ENCODE assay signal across 19 mouse cellular contexts in genomic region chr2:77247200-77247830, GRCm38 (mm10). TPM values are rescaled to one million over a fixed set of nuclear protein-coding genes. Genes with fewer than 3 reads are reported as not detected.
A peak's percentile ranks its signal among the peaks of the same experiment; 100 is the strongest.
DNase-seq lines count a peak whose midpoint lies in the region; ATAC-seq and TF ChIP-seq lines count a peak whose summit lies in the region.
"Had no signal": no experiment of that assay in that cellular context is flagged by ENCODE, and none has a peak within 500 bp of the region (broad histone marks: within the 10 kb centered on the region; RNA-seq: fewer than 3 reads in every experiment).

No protein-coding gene starts in this region.

- DNase-seq in gastrocnemius, adult 2 months, result peak; percentile 32
- no peak for DNase-seq in gastrocnemius, adult 8-10 months (ENCODE audit: low spot score in 2 of 2)
- no peak for DNase-seq in heart, adult 9 months (ENCODE audit: low spot score in 2 of 2)
- DNase-seq in kidney, adult 11 months, result no peak
- DNase-seq in skeletal muscle tissue, adult 2 months (ENCODE audit: low read depth, low spot score), result peak; percentile 77
- DNase-seq: adrenal gland, postnatal 25 days; cerebellum, adult 8-10 months; cerebellum, postnatal 36 days; embryo, embryonic 11 days; forebrain, postnatal 0 days; kidney, adult 18-20 months; layer of hippocampus, adult 9-11 months; lung, postnatal 36 days had no signal

- intact Hi-C loops in gastrocnemius, adult 2 months (cut with DNase I), result loop anchor here (10.0 kb wide), 1 partner anchor 457 kb away; no protein-coding TSS in a partner anchor

- ATAC-seq in heart, embryonic 16.5 days (replicated peaks; ENCODE audit: extremely low read depth, insufficient read depth, low FRiP score), result 0 out of 2 replicates have a peak, but pooled peaks have one; percentile 24
- ATAC-seq in kidney, embryonic 16.5 days (ENCODE audit: low FRiP score, low TSS enrichment), result no peak
- ATAC-seq: forebrain, postnatal 0 days had no signal

- no peaks in the 10 kb centered on the region for H3K9me3 ChIP-seq in heart, embryonic 16.5 days (replicated peaks; ENCODE audit: control insufficient read depth, low read length)
- no peaks in the 10 kb centered on the region for H3K9me3 ChIP-seq in kidney, embryonic 16.5 days (ENCODE audit: low read length)
- H3K9me3 ChIP-seq: limb, embryonic 15.5 days; lung, embryonic 15.5 days; megakaryocyte, embryonic 14.5 days had no signal

- H3K4me1 ChIP-seq in heart, embryonic 16.5 days (ENCODE audit: control insufficient read depth, insufficient read depth, low read length), result peaks cover 30% of the 10 kb centered on the region
- H3K4me1 ChIP-seq in kidney, embryonic 16.5 days (ENCODE audit: insufficient read depth, low read length), result peaks cover 45% of the 10 kb centered on the region
- H3K4me1 ChIP-seq: lung, embryonic 15.5 days; megakaryocyte, embryonic 14.5 days had no signal

- peak overlapping the region; percentile 93 for H3K27ac ChIP-seq in gastrocnemius, adult 2 months
- no peak overlapping the region for H3K27ac ChIP-seq in heart, embryonic 16.5 days (ENCODE audit: low read length)
- peak overlapping the region; percentile 75; the same call in 1 of the 2 replicates for H3K27ac ChIP-seq in kidney, embryonic 16.5 days (ENCODE audit: low read length)
- H3K27ac ChIP-seq: limb, embryonic 15.5 days; liver, embryonic 14.5 days; lung, embryonic 15.5 days had no signal

- no peaks in the 10 kb centered on the region for H3K27me3 ChIP-seq in heart, embryonic 16.5 days (ENCODE audit: control insufficient read depth, insufficient read depth, low read length)
- no peaks in the 10 kb centered on the region for H3K27me3 ChIP-seq in kidney, embryonic 16.5 days (ENCODE audit: insufficient read depth, low read length)
- H3K27me3 ChIP-seq: limb, embryonic 15.5 days; lung, embryonic 15.5 days; megakaryocyte, embryonic 14.5 days had no signal

- no peak overlapping the region for H3K4me2 ChIP-seq in heart, embryonic 16.5 days (ENCODE audit: low read depth, low read length)
- no peak overlapping the region for H3K4me2 ChIP-seq in kidney, embryonic 16.5 days (replicated peaks; ENCODE audit: low read depth, low read length)
- H3K4me2 ChIP-seq: limb, embryonic 15.5 days; lung, embryonic 15.5 days had no signal

- no peak for TF ChIP-seq CTCF in gastrocnemius, adult 2 months (IDR thresholded peaks at IDR 0.05)

- no peak overlapping the region for H3K9ac ChIP-seq in heart, embryonic 16.5 days (ENCODE audit: low read length)
- no peak overlapping the region for H3K9ac ChIP-seq in kidney, embryonic 16.5 days (replicated peaks; ENCODE audit: low read length)
- H3K9ac ChIP-seq: forebrain, postnatal 0 days; limb, embryonic 15.5 days; liver, embryonic 14.5 days; lung, embryonic 15.5 days had no signal

- WGBS in heart, embryonic 16.5 days, result 69% methylated on average over 10 of the region's 10 CpGs
- 77% methylated on average over 10 of the region's 10 CpGs for WGBS in kidney, embryonic 16.5 days

- H3K36me3 ChIP-seq in heart, embryonic 16.5 days (ENCODE audit: control insufficient read depth, insufficient read depth), result no peaks in the 10 kb centered on the region; the same call in 1 of the 2 replicates
- H3K36me3 ChIP-seq in kidney, embryonic 16.5 days (ENCODE audit: insufficient read depth, low read length), result peaks cover 17% of the 10 kb centered on the region

- H3K4me3 ChIP-seq in gastrocnemius, adult 2 months, result peak overlapping the region; percentile 33
- no peak overlapping the region for H3K4me3 ChIP-seq in heart, embryonic 16.5 days (ENCODE audit: low read length)
- H3K4me3 ChIP-seq in kidney, embryonic 16.5 days (ENCODE audit: low read length), result no peak overlapping the region
- H3K4me3 ChIP-seq: limb, embryonic 15.5 days; lung, embryonic 15.5 days; megakaryocyte, embryonic 14.5 days had no signal

RNA-seq across cellular contexts. Expression of gene Sestd1, which starts 33.1 kb away (rescaled TPM):
- total RNA-seq in gastrocnemius, adult 2 months (2021), result 10 to 100 TPM in 1 of 2 experiments, 1 to 10 TPM in 1; 9.8 to 10.3 TPM
- 10 to 100 TPM in 3 of 4 experiments, 1 to 10 TPM in 1; 8.5 to 12.6 (median 10.5) TPM for total RNA-seq in gastrocnemius, adult 8-10 months (2022)
- 10.3 and 10.8 TPM in 2 replicates for polyA plus RNA-seq in heart, embryonic 16.5 days (2015; fragmentation: Nextera tagmentation; extraction: Ambion mirVana)
- 30.0 TPM in 2 replicates for polyA plus RNA-seq in kidney, embryonic 16.5 days (2015; fragmentation: Nextera tagmentation; extraction: Ambion mirVana)

Comparison
In these comparisons a context has a peak if more than half of its experiments do, and no peak if none do; other contexts are left out.
1. DNase-seq: peak in gastrocnemius, adult 2 months (single experiment) and skeletal muscle tissue, adult 2 months (single experiment); none in gastrocnemius, adult 8-10 months (0 of 2), heart, adult 9 months (0 of 2) and kidney, adult 11 months (single experiment).